Mouse (Mus musculus) megakaryocyte, embryonic 14.5 days (primary cell): Measurements from ENCODE around the gene 4931406P16Rik.
"Not testable (repeated sequence)": the region's sequence is repeated elsewhere in the genome, so short reads cannot be mapped to it uniquely, and the experiment has no call there.

ENCODE experiments used
- FLI1 ChIP-seq: IDR thresholded peaks from 2 replicates; pipeline ENCODE4 v1.6.1; 2012; ENCODE audit warnings: low read length, inconsistent platforms, mixed read lengths
- GATA1 ChIP-seq: IDR thresholded peaks from 3 replicates; pipeline ENCODE4 v1.6.1; 2012; ENCODE audit warnings: mixed read lengths, low read length, inconsistent platforms, borderline replicate concordance

DNA sequence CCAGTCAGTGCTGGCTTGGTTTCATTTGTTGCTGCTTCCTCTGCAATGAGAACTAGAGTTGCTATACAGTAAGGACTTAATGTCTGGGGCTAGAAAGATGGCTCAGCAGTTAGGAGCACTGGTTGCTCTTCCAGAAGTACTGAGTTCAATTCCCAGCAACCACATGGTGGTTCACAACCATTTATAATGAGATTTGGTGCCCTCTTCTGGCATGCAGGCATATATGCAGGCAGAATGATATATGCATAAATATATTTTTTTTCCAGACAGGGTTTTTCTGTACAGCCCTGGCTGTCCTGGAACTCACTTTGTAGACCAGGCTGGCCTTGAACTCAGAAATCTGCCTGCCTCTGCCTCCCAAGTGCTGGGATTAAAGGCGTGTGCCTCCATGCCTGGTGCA lies 23.2 kb upstream of the 4931406P16Rik start:
- not testable (repeated sequence) for TF ChIP-seq GATA1, FLI1
